Mouse (Mus musculus): ENCODE results near the gene Trrap. TPM values are rescaled to one million over a fixed set of nuclear protein-coding genes. Genes with fewer than 3 reads are reported as not detected.
A peak's percentile ranks its signal among the peaks of the same experiment; 100 is the strongest.

Trrap gene
- polyA plus RNA-seq, 1 experiment from 2014 or later = 20.0 TPM

DNA sequence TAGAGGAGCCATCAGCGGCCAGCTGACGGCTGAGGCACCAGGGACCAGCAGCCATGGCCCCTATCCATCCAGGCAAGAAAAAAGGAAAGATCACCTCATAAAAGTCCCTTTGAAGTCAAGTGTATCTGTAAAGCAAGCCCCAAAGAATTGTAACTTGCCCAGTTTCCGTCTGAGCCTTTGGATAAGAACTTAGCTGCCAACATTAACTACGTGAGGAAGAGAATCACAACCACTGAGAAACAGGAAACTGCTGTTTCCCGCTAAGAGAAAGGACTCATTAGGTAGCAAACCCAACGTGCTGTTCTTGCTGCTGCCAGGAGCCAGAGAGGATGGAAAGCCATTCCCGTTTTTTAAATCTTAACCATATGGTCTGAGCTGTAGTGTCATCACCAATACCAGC, 103.2 kb downstream of the Trrap start:
- Histone ChIP-seq H3K4me3 (ENCODE audit: low read depth, low read length) (no peak overlapping the region), H3K27me3 (replicated peaks; ENCODE audit: control insufficient read depth, insufficient read depth, low read length) (no peaks in the 10 kb centered on the region), H3K4me1 (replicated peaks; ENCODE audit: control insufficient read depth, insufficient read depth, low read length) (no peaks in the 10 kb centered on the region), H3K4me2 (replicated peaks; ENCODE audit: low read depth) (no peak overlapping the region), H3K36me3 (ENCODE audit: control insufficient read depth, insufficient read depth) (no peaks in the 10 kb centered on the region), H3K9ac (ENCODE audit: low read depth, low read length) (no peak overlapping the region), H3K9me3 (ENCODE audit: control insufficient read depth) (no peaks in the 10 kb centered on the region), H3K27ac (ENCODE audit: low read depth, low read length) (no peak overlapping the region)
- no peak for TF ChIP-seq CTCF (IDR thresholded peaks at IDR 0.05; ENCODE audit: low read depth)
- 78% methylated on average over 7 of the region's 7 CpGs for WGBS
- no peak for ATAC-seq

DNA sequence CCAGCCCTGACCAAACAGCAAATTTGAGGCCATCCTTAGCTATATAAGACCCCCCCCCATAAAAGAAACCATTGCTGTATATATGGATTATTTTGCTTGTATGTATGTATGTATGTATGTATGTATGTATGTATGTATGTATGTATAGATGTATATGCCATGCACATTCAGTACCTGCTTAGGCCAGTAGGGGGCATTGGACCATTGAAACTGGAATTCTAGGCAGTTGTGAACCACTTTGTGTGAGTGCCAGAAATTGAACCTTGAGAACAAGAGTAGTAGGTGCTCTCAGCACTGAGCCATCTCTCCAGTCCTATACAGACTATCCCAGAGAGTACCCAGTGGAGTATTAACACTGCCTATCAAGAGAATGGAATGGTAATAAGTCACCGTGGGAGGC, 104.2 kb downstream of the Trrap start:
- peak; percentile 54 for TF ChIP-seq CTCF (IDR thresholded peaks at IDR 0.05; ENCODE audit: low read depth)
- Histone ChIP-seq H3K4me2 (replicated peaks; ENCODE audit: low read depth) (no peak overlapping the region), H3K9ac (ENCODE audit: low read depth, low read length) (no peak overlapping the region), H3K4me1 (replicated peaks; ENCODE audit: control insufficient read depth, insufficient read depth, low read length) (no peaks in the 10 kb centered on the region), H3K36me3 (ENCODE audit: control insufficient read depth, insufficient read depth) (peaks cover under 1% of the 10 kb centered on the region; the same call in 1 of the 2 replicates), H3K27me3 (replicated peaks; ENCODE audit: control insufficient read depth, insufficient read depth, low read length) (no peaks in the 10 kb centered on the region), H3K9me3 (ENCODE audit: control insufficient read depth) (no peaks in the 10 kb centered on the region), H3K4me3 (ENCODE audit: low read depth, low read length) (no peak overlapping the region), H3K27ac (ENCODE audit: low read depth, low read length) (no peak overlapping the region)
- 90% methylated on average over 1 of the region's 1 CpGs for WGBS
- no peak for ATAC-seq

DNA sequence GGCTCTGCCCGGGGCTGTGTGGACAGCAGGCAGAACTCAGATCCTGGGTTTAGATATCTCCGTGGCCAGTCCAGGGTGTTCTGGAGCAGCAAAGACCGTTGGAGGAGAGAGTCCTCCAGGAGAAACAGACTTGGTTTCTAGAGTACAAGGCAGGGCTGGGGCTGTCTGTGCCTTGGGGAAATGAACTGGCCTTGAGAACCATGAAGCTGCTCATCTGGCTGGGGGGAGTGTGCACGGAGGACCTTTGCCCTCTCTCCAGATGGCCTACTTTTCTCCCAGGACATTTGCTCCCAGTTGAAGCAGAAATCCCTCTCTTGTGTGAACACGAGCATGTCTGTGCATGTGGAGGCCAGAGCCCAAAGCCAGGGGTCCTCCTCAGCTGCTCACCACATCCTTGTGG, 104.8 kb downstream of the Trrap start:
- no peak for TF ChIP-seq CTCF (IDR thresholded peaks at IDR 0.05; ENCODE audit: low read depth)
- Histone ChIP-seq H3K36me3 (ENCODE audit: control insufficient read depth, insufficient read depth) (peaks cover 6% of the 10 kb centered on the region; the same call in 1 of the 2 replicates), H3K27ac (ENCODE audit: low read depth, low read length) (no peak overlapping the region)

GRCm38 (mm10) chr5:144872867-144873266, 105.3 kb downstream of the Trrap start:
- Histone ChIP-seq H3K4me3 (ENCODE audit: low read depth, low read length) (no peak overlapping the region), H3K36me3 (ENCODE audit: control insufficient read depth, insufficient read depth) (peaks cover 12% of the 10 kb centered on the region; the same call in 1 of the 2 replicates), H3K27ac (ENCODE audit: low read depth, low read length) (no peak overlapping the region), H3K27me3 (replicated peaks; ENCODE audit: control insufficient read depth, insufficient read depth, low read length) (no peaks in the 10 kb centered on the region), H3K4me1 (replicated peaks; ENCODE audit: control insufficient read depth, insufficient read depth, low read length) (no peaks in the 10 kb centered on the region), H3K9ac (ENCODE audit: low read depth, low read length) (no peak overlapping the region), H3K4me2 (replicated peaks; ENCODE audit: low read depth) (no peak overlapping the region), H3K9me3 (ENCODE audit: control insufficient read depth) (no peaks in the 10 kb centered on the region)
- WGBS = 85% methylated on average over 3 of the region's 3 CpGs
- no peak for ATAC-seq
- TF ChIP-seq CTCF (IDR thresholded peaks at IDR 0.05; ENCODE audit: low read depth) = no peak

More for the DNA sequence above, 104.8 kb downstream of the Trrap start:
- H3K9ac ChIP-seq (ENCODE audit: low read depth, low read length) = no peak overlapping the region
- no peaks in the 10 kb centered on the region for H3K9me3 ChIP-seq (ENCODE audit: control insufficient read depth)
- H3K27me3 ChIP-seq (replicated peaks; ENCODE audit: control insufficient read depth, insufficient read depth, low read length) = no peaks in the 10 kb centered on the region
- no peak overlapping the region for H3K4me2 ChIP-seq (replicated peaks; ENCODE audit: low read depth)
- H3K4me3 ChIP-seq (ENCODE audit: low read depth, low read length) = no peak overlapping the region
- no peaks in the 10 kb centered on the region for H3K4me1 ChIP-seq (replicated peaks; ENCODE audit: control insufficient read depth, insufficient read depth, low read length)
- no peak for ATAC-seq
- 78% methylated on average over 5 of the region's 5 CpGs for WGBS

- Histone ChIP-seq H3K27me3 (replicated peaks; ENCODE audit: control insufficient read depth, insufficient read depth, low read length) (no peaks in the 10 kb centered on the region), H3K4me1 (replicated peaks; ENCODE audit: control insufficient read depth, insufficient read depth, low read length) (no peaks in the 10 kb centered on the region), H3K9ac (ENCODE audit: low read depth, low read length) (no peak overlapping the region), H3K4me2 (replicated peaks; ENCODE audit: low read depth) (no peak overlapping the region), H3K36me3 (ENCODE audit: control insufficient read depth, insufficient read depth) (peaks cover 29% of the 10 kb centered on the region), H3K9me3 (ENCODE audit: control insufficient read depth) (no peaks in the 10 kb centered on the region), H3K4me3 (ENCODE audit: low read depth, low read length) (no peak overlapping the region), H3K27ac (ENCODE audit: low read depth, low read length) (no peak overlapping the region)
- no peak for TF ChIP-seq CTCF (IDR thresholded peaks at IDR 0.05; ENCODE audit: low read depth)
- no peak for ATAC-seq
- WGBS = 91% methylated on average over 6 of the region's 6 CpGs
Observed at GRCm38 (mm10) chr5:144875227-144875626, 107.7 kb downstream of the Trrap start.

DNA sequence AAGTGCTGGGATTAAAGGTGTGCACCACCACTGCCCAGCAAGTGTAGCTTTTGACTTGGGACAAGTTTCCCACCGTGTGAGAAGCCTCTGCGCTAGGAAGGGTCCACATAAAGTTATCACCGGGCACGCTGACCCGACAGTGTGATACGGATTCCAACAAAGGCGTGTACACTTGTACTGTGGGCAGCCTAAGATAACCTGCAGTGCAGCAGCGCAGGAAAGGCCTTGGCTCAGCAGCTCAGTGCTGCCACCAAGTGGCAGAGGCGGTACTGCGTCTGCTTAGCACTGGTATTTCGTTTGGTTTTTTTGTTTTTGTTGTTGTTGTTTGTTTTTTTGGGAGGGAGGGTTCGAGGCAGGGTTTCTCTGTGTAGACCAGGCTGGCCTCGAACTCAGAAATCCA, 108.4 kb downstream of the Trrap start:
- no peak overlapping the region for H3K9ac ChIP-seq (ENCODE audit: low read depth, low read length)
- no peaks in the 10 kb centered on the region for H3K27me3 ChIP-seq (replicated peaks; ENCODE audit: control insufficient read depth, insufficient read depth, low read length)
- TF ChIP-seq CTCF (IDR thresholded peaks at IDR 0.05; ENCODE audit: low read depth) = peak; percentile 99
- peaks cover 36% of the 10 kb centered on the region for H3K36me3 ChIP-seq (ENCODE audit: control insufficient read depth, insufficient read depth)
- no peaks in the 10 kb centered on the region for H3K4me1 ChIP-seq (replicated peaks; ENCODE audit: control insufficient read depth, insufficient read depth, low read length)
- H3K4me2 ChIP-seq (replicated peaks; ENCODE audit: low read depth) = no peak overlapping the region
- WGBS = 5% methylated on average over 13 of the region's 13 CpGs
- H3K9me3 ChIP-seq (ENCODE audit: control insufficient read depth) = no peaks in the 10 kb centered on the region
- ATAC-seq = no peak; the same call in 1 of the 2 replicates
- H3K27ac ChIP-seq (ENCODE audit: low read depth, low read length) = no peak overlapping the region
- H3K4me3 ChIP-seq (ENCODE audit: low read depth, low read length) = no peak overlapping the region

GRCm38 (mm10) chr5:144877021-144877420, 109.5 kb downstream of the Trrap start:
- TF ChIP-seq CTCF (IDR thresholded peaks at IDR 0.05; ENCODE audit: low read depth) = no peak
- no peak overlapping the region for H3K27ac ChIP-seq (ENCODE audit: low read depth, low read length)
- H3K4me1 ChIP-seq (replicated peaks; ENCODE audit: control insufficient read depth, insufficient read depth, low read length) = no peaks in the 10 kb centered on the region
- H3K9me3 ChIP-seq (ENCODE audit: control insufficient read depth) = no peaks in the 10 kb centered on the region
- H3K4me3 ChIP-seq (ENCODE audit: low read depth, low read length) = no peak overlapping the region
- H3K27me3 ChIP-seq (replicated peaks; ENCODE audit: control insufficient read depth, insufficient read depth, low read length) = no peaks in the 10 kb centered on the region
- H3K9ac ChIP-seq (ENCODE audit: low read depth, low read length) = no peak overlapping the region
- ATAC-seq = no peak
- no peak overlapping the region for H3K4me2 ChIP-seq (replicated peaks; ENCODE audit: low read depth)
- 93% methylated on average over 15 of the region's 15 CpGs for WGBS
- H3K36me3 ChIP-seq (ENCODE audit: control insufficient read depth, insufficient read depth) = peaks cover 41% of the 10 kb centered on the region

Data from intestine, postnatal 0 days (tissue).